Mouse (Mus musculus): ENCODE measurements around the gene 2610301B20Rik. TPM values are rescaled to one million over a fixed set of nuclear protein-coding genes. Genes with fewer than 3 reads are reported as not detected.

2610301B20Rik gene
- polyA plus RNA-seq, 1 experiment from 2014 or later, result 26.4 TPM

DNA sequence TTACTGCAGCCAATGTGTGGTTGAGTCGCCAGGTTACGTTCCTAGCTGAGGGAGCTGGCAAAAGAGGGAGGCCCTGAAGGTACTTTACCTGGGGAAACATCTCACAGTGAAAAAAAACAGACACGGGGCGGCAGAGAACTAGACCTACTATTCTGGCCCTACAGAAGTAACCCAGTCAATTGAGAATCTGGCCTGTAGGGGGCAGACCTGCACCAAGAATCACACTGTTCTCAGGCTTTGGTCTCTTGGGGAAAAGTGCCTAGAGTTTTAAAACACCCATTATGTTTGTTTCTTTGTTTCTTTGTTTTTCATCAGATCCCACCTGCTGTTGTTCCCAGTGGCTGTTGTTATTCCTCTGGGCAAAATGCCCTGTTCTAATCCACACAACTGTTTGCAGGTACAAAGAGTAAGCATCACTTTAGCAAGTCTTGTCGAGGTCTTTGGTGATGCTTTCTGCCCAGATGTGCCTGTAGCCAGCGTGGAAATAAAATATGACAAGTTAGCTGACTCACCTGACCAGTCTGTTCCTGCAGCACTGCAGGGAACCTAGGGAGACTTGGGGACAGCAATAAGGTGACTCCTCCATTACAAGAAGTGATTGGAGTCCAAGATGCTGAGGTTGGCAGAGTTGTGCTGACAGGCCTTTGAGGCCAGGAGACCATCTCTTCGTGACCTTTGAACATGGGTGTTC, 38.5 kb downstream of the 2610301B20Rik start:
- no peak overlapping the region for H3K4me2 ChIP-seq
- H3K27me3 ChIP-seq, result no peaks in the 10 kb centered on the region
- no peaks in the 10 kb centered on the region for H3K36me3 ChIP-seq
- H3K27ac ChIP-seq, result no peak overlapping the region
- H3K4me3 ChIP-seq (replicated peaks), result no peak overlapping the region
- H3K4me1 ChIP-seq, result peaks cover 3% of the 10 kb centered on the region; the same call in 1 of the 2 replicates
- H3K9me3 ChIP-seq (replicated peaks), result no peaks in the 10 kb centered on the region
- 33% methylated on average over 7 of the region's 7 CpGs for WGBS
- peak; percentile 87 for ATAC-seq (replicated peaks; ENCODE audit: low FRiP score)
- no peak overlapping the region for H3K9ac ChIP-seq

DNA sequence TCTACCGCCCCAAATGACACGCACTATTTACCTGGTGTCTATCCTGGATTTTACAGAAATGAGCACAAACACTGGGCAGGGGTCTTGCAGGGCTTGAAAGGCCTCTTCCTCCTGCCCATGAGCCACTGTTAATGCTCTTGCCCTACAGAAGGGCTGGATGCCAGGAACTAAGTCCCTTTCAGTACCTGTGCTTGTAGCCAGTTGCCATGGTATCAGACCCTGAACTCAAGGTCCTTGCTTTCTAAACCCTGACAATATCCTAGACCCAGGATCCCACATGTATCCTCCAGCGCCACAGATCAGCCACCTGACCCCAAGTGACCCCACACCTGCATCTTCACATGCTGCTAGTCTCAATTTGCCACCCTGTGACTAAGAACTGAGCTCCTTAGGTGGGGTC, 39.1 kb downstream of the 2610301B20Rik start:
- Histone ChIP-seq H3K4me3 (replicated peaks) (no peak overlapping the region), H3K9me3 (replicated peaks) (no peaks in the 10 kb centered on the region), H3K4me1 (peaks cover 3% of the 10 kb centered on the region; the same call in 1 of the 2 replicates), H3K27me3 (no peaks in the 10 kb centered on the region), H3K27ac (no peak overlapping the region), H3K9ac (no peak overlapping the region), H3K4me2 (no peak overlapping the region), H3K36me3 (no peaks in the 10 kb centered on the region)
- WGBS, result 79% methylated on average over 3 of the region's 3 CpGs
- ATAC-seq (replicated peaks; ENCODE audit: low FRiP score), result no peak

DNA sequence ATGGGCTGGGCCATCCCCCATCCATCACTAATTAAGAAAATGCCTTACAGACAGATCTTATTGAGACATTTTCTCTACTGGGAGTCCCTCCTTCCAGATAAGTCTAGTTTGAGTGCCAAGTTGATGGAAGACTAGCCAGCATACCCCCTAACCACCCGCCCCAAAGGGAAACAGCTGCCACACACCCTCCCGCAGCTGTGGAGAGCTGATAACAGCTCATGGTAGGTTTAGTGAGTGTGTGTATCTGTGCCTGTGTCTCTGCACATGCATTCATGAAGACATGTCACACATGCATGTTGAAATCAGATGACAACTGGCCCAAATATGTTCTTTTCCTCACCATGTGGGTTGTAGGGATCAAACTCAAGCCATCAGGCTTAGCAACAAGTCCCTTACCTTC, 40.5 kb downstream of the 2610301B20Rik start:
- no peaks in the 10 kb centered on the region for H3K9me3 ChIP-seq (replicated peaks)
- H3K27me3 ChIP-seq, result no peaks in the 10 kb centered on the region
- peaks cover 3% of the 10 kb centered on the region; the same call in 1 of the 2 replicates for H3K4me1 ChIP-seq
- H3K4me3 ChIP-seq (replicated peaks), result no peak overlapping the region
- H3K4me2 ChIP-seq, result no peak overlapping the region
- no peaks in the 10 kb centered on the region for H3K36me3 ChIP-seq
- no peak overlapping the region for H3K27ac ChIP-seq
- no peak overlapping the region for H3K9ac ChIP-seq
- 76% methylated on average over 2 of the region's 2 CpGs for WGBS
- no peak; the same call in 1 of the 2 replicates for ATAC-seq (replicated peaks; ENCODE audit: low FRiP score)

DNA sequence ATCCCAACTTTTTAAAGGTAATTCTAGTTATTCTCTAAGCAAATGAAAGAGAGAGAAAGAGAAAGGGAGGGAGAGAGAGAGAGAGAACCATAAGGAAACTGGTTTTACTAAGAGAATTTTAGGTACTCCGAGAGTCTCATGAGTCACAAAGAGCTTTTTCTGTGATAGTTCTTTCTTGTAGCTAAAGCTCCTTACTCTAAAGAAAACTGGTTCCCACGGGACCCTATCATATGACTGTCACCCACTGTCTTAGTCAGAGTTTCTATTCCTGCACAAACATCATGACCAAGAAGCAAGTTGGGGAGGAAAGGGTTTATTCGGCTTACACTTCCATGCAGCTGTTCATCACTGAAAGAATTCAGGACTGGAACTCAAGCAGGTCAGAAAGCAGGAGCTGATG, 41.0 kb downstream of the 2610301B20Rik start:
- ATAC-seq (replicated peaks; ENCODE audit: low FRiP score), result no peak
- no peaks in the 10 kb centered on the region for H3K9me3 ChIP-seq (replicated peaks)
- no peak overlapping the region for H3K27ac ChIP-seq
- no peaks in the 10 kb centered on the region for H3K27me3 ChIP-seq
- no peak overlapping the region for H3K9ac ChIP-seq
- WGBS, result 69% methylated on average over 3 of the region's 3 CpGs
- H3K4me2 ChIP-seq, result no peak overlapping the region
- no peak overlapping the region for H3K4me3 ChIP-seq (replicated peaks)
- H3K4me1 ChIP-seq, result peaks cover 3% of the 10 kb centered on the region; the same call in 1 of the 2 replicates
- no peaks in the 10 kb centered on the region for H3K36me3 ChIP-seq

DNA sequence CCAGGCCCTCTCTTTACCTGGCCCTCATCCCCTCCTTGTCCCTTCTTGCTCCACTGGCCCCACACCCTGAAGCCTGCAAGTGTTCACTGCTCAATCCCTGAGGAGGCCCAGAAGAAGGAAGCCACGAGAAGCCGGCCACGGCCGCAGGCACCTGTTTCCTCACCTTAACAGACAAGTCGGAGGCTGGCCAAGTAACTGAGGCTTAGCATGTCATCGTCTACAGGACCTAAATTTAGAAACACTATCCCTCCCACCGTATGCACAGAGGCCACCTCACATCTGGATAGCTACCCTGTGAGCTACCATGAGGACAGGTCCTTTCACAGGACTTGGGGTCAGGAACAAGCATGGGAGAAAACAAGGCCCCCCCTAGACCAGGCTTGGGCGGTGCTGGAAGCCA, 44.1 kb downstream of the 2610301B20Rik start:
- no peak overlapping the region for H3K4me2 ChIP-seq
- no peak for ATAC-seq (replicated peaks; ENCODE audit: low FRiP score)
- H3K36me3 ChIP-seq, result no peaks in the 10 kb centered on the region
- no peak overlapping the region for H3K4me3 ChIP-seq (replicated peaks)
- H3K27me3 ChIP-seq, result no peaks in the 10 kb centered on the region
- no peak overlapping the region for H3K9ac ChIP-seq
- H3K27ac ChIP-seq, result no peak overlapping the region
- H3K9me3 ChIP-seq (replicated peaks), result no peaks in the 10 kb centered on the region
- WGBS, result 88% methylated on average over 8 of the region's 8 CpGs
- H3K4me1 ChIP-seq, result no peaks in the 10 kb centered on the region

DNA sequence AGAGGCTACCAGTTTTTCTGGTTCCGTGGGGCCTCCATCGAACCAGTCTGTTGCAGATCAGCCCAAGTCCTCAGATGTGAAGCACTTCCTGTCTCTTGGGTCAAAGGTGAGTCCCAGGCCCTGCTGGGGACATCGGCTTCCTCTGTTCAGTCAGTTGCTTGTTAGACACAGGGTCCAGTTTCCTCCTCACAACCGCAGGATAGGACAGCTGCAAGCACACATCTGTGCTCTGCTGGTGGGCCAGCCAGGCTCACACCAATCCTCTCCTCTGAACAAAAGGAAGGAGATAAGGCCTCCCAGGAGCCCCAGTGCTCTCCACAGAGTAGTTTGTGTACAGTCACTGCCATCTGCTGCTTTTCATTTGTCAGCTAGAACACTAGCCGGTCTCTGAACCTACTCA, 44.8 kb downstream of the 2610301B20Rik start:
- H3K9ac ChIP-seq, result no peak overlapping the region
- H3K4me2 ChIP-seq, result no peak overlapping the region

DNA sequence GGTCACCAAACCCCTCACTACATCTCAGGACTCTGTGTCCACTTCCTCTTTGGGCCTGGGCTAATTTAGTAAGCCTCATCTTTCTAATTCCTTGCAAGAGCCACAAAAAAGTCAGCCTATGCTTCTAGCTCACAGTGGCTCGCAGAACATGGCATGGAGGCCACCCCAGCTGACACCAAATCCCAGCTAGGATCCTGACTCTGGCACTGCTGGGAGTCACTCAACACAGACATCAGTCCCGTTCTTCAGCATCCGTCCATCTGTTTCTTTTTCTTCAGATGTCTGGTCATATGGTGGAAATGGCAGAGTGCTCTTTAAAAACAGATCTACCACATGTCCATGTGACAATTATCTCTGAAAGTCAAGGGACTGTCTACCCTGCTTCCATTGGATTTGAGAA, 45.2 kb downstream of the 2610301B20Rik start:
- no peaks in the 10 kb centered on the region for H3K9me3 ChIP-seq (replicated peaks)
- no peak overlapping the region for H3K4me2 ChIP-seq
- no peak overlapping the region for H3K27ac ChIP-seq
- H3K27me3 ChIP-seq, result no peaks in the 10 kb centered on the region
- no peaks in the 10 kb centered on the region for H3K4me1 ChIP-seq
- no peak overlapping the region for H3K9ac ChIP-seq
- H3K36me3 ChIP-seq, result no peaks in the 10 kb centered on the region
- 85% methylated on average over 3 of the region's 3 CpGs for WGBS
- H3K4me3 ChIP-seq (replicated peaks), result no peak overlapping the region
- no peak for ATAC-seq (replicated peaks; ENCODE audit: low FRiP score)

More for the DNA sequence above, 44.8 kb downstream of the 2610301B20Rik start:
- H3K4me1 ChIP-seq, result no peaks in the 10 kb centered on the region
- no peak overlapping the region for H3K4me3 ChIP-seq (replicated peaks)
- no peak overlapping the region for H3K27ac ChIP-seq
- 53% methylated on average over 5 of the region's 5 CpGs for WGBS
- H3K27me3 ChIP-seq, result no peaks in the 10 kb centered on the region
- no peak; the same call in 1 of the 2 replicates for ATAC-seq (replicated peaks; ENCODE audit: low FRiP score)
- H3K9me3 ChIP-seq (replicated peaks), result no peaks in the 10 kb centered on the region
- no peaks in the 10 kb centered on the region for H3K36me3 ChIP-seq

DNA sequence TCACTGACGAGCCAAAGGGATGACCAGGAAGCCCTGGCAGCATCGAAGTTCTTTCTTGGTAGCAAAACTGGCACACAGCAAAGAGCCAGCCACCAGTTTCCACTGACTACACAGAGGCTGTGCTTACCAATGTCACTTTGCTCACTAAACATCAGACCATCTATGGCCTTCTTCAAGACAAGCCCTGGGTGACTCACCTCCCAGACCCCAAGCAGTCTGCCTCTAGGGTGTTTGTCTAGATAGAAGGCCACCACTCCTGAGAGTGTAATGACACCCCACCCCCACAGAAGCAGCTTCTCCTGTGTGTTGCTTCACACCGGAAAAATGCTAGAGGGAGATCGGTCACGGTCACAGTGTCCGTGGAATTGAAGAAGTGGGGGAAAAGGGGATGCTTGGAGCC, 45.7 kb downstream of the 2610301B20Rik start:
- 92% methylated on average over 6 of the region's 6 CpGs for WGBS
- H3K27ac ChIP-seq, result no peak overlapping the region
- H3K9ac ChIP-seq, result no peak overlapping the region
- H3K4me1 ChIP-seq, result no peaks in the 10 kb centered on the region
- no peak overlapping the region for H3K4me3 ChIP-seq (replicated peaks)
- ATAC-seq (replicated peaks; ENCODE audit: low FRiP score), result no peak
- no peaks in the 10 kb centered on the region for H3K9me3 ChIP-seq (replicated peaks)
- H3K27me3 ChIP-seq, result no peaks in the 10 kb centered on the region
- no peak overlapping the region for H3K4me2 ChIP-seq
- no peaks in the 10 kb centered on the region for H3K36me3 ChIP-seq

DNA sequence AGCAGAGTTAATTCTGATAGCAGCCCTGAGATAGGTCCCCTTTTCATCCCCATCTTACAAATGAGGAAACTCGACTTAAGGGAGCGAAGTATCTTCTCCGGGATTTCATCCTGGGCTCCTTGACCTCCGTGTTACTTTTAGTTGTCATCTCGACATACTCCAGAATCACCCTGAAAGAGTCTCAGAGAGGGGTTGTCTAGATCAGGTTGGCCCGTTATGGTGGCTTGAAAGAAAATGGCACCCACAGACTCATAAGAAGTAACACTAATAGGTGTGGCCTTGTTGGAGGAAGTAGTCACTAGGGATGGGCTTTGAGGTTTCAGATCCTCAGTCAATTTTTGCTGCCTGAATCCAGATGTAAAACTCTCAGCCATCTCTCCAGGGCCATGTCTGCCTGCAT, 46.3 kb downstream of the 2610301B20Rik start:
- WGBS, result 90% methylated on average over 6 of the region's 6 CpGs
- Histone ChIP-seq H3K4me1 (no peaks in the 10 kb centered on the region), H3K27me3 (no peaks in the 10 kb centered on the region), H3K9me3 (replicated peaks) (no peaks in the 10 kb centered on the region), H3K36me3 (no peaks in the 10 kb centered on the region), H3K4me3 (replicated peaks) (no peak overlapping the region), H3K4me2 (no peak overlapping the region), H3K9ac (no peak overlapping the region), H3K27ac (no peak overlapping the region)
- ATAC-seq (replicated peaks; ENCODE audit: low FRiP score), result no peak

DNA sequence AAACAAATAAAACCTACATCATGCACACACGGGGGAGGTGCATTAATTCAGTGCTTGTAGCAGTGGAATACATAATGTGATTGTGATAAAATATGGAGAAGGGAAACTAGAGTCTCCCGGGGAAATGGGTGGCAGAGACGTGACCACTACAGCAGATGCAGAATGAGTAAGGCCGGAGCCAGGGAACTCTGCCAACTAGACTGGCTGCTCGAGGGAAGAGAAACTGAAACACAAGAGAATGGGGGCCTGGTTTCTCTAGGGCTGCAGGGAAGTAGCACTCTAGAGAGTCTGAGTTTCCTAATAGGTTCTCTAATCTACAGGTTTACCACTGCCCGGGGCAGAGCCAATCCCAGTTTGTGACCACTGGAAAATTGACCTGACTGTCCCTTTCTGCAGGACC, 48.9 kb downstream of the 2610301B20Rik start:
- no peak for ATAC-seq (replicated peaks; ENCODE audit: low FRiP score)

DNA sequence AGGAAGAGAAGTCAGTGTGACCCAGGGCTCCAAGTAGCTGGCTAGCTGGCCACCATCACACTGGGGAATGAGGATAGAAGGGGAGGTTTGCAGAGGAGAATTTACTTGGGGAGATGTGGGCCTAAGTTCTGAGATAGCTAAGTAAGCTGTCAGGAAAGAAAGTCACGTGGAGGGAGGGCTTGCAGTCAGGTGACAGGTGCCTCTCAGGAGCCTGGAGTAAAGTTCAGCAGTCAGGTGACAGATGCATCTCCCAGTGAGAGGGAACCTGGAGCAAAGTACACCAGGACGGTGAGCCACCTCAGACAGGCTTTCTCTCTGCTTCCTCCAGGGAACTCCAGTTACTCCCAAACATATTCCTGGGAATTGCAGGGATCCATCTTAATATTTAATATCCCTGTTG, 49.8 kb downstream of the 2610301B20Rik start:
- no peak overlapping the region for H3K9ac ChIP-seq
- H3K4me3 ChIP-seq (replicated peaks), result no peak overlapping the region
- H3K4me2 ChIP-seq, result no peak overlapping the region
- WGBS, result 83% methylated on average over 2 of the region's 2 CpGs
- H3K27ac ChIP-seq, result 0 out of 2 replicates have a peak overlapping the region, but pooled peaks have one; percentile 15
- 0 out of 2 replicates have a peak, but pooled peaks cover 4% of the 10 kb centered on the region for H3K4me1 ChIP-seq
- H3K9me3 ChIP-seq (replicated peaks), result no peaks in the 10 kb centered on the region
- no peak; the same call in 1 of the 2 replicates for ATAC-seq (replicated peaks; ENCODE audit: low FRiP score)
- H3K36me3 ChIP-seq, result no peaks in the 10 kb centered on the region
- H3K27me3 ChIP-seq, result no peaks in the 10 kb centered on the region

More for the DNA sequence above, 48.9 kb downstream of the 2610301B20Rik start:
- Histone ChIP-seq H3K36me3 (no peaks in the 10 kb centered on the region), H3K4me2 (no peak overlapping the region), H3K9me3 (replicated peaks) (no peaks in the 10 kb centered on the region), H3K4me3 (replicated peaks) (no peak overlapping the region), H3K27me3 (no peaks in the 10 kb centered on the region), H3K9ac (no peak overlapping the region), H3K4me1 (0 out of 2 replicates have a peak, but pooled peaks cover 4% of the 10 kb centered on the region), H3K27ac (no peak overlapping the region)
- WGBS, result 61% methylated on average over 6 of the region's 6 CpGs

DNA sequence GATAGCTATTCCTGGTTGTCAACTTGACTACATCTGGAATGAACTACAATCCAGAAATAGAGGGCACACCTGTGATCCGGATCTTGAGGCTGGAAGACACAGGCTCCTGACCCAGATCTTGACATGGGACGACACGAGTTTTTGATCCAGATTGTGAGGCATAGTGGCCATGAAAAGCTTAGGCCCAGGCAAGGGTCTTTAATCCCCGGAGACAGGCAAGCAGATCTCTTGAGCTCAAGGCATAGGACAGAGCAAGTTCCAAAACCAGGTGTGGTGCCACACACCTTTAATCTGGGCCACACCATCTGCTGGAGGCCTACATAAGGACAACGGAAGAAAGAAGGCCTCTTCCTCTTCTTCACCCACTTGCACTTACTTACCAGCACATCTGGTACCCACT, 50.2 kb downstream of the 2610301B20Rik start:
- Histone ChIP-seq H3K27ac (0 out of 2 replicates have a peak overlapping the region, but pooled peaks have one; percentile 1), H3K27me3 (no peaks in the 10 kb centered on the region), H3K36me3 (no peaks in the 10 kb centered on the region), H3K9me3 (replicated peaks) (no peaks in the 10 kb centered on the region), H3K4me2 (no peak overlapping the region), H3K4me1 (0 out of 2 replicates have a peak, but pooled peaks cover 4% of the 10 kb centered on the region), H3K4me3 (replicated peaks) (no peak overlapping the region), H3K9ac (no peak overlapping the region)
- no peak for ATAC-seq (replicated peaks; ENCODE audit: low FRiP score)
- WGBS, result 91% methylated on average over 5 of the region's 5 CpGs

All from kidney, embryonic 15.5 days (tissue).